25 mouse cellular contexts compared by ENCODE assay signal in genomic region chr8:41921106-41921505, GRCm38 (mm10).
DNase-seq lines count a peak whose midpoint lies in the region; ATAC-seq and TF ChIP-seq lines count a peak whose summit lies in the region.
"Had no signal": no experiment of that assay in that cellular context is flagged by ENCODE, and none has a peak within 500 bp of the region (broad histone marks: within the 10 kb centered on the region; RNA-seq: fewer than 3 reads in every experiment).

No protein-coding gene starts in this region.

- no peak overlapping the region for H3K4me2 ChIP-seq in midbrain, postnatal 0 days (ENCODE audit: low read depth, low read length, poor library complexity, severe bottlenecking)
- H3K4me2 ChIP-seq in midbrain, embryonic 15.5 days, result no peak overlapping the region
- H3K4me2 ChIP-seq: forebrain, embryonic 12.5 days; heart, embryonic 11.5 days; lung, embryonic 14.5 days; midbrain, embryonic 13.5 days; neural tube, embryonic 13.5 days had no signal

- no peak for DNase-seq in frontal cortex, postnatal 14 days (ENCODE audit: low spot score in 2 of 2)
- peak; percentile 2 for DNase-seq in midbrain, postnatal 0 days (ENCODE audit: low spot score)
- DNase-seq in brain, embryonic 14.5 days (ENCODE audit: low read depth), result peak; percentile 15
- DNase-seq in left cerebral cortex, postnatal 36 days (ENCODE audit: low spot score in 2 of 2), result peak; percentile 16 to 17
- no peak for DNase-seq in liver
- no peak for DNase-seq in gastrocnemius, adult 2 months
- DNase-seq: adrenal gland, adult 8-10 months; cerebellum, adult 8-10 months; cerebellum, postnatal 36 days; kidney, postnatal 36 days; layer of hippocampus, adult 9-11 months; lung, embryonic 14.5 days; lung, postnatal 36 days; right cerebral cortex, postnatal 14 days; thymus, postnatal 14 days had no signal

- H3K36me3 ChIP-seq in midbrain, postnatal 0 days (ENCODE audit: insufficient read depth, low read length), result no peaks in the 10 kb centered on the region
- no peaks in the 10 kb centered on the region for H3K36me3 ChIP-seq in midbrain, embryonic 15.5 days (replicated peaks)
- H3K36me3 ChIP-seq: forebrain, embryonic 12.5 days; midbrain, embryonic 13.5 days; neural tube, embryonic 13.5 days had no signal

- H3K9ac ChIP-seq in midbrain, postnatal 0 days (replicated peaks; ENCODE audit: low read length, poor library complexity, severe bottlenecking), result no peak overlapping the region
- no peak overlapping the region for H3K9ac ChIP-seq in midbrain, embryonic 15.5 days
- H3K9ac ChIP-seq: forebrain, embryonic 12.5 days; liver, embryonic 14.5 days; lung, embryonic 14.5 days; midbrain, embryonic 13.5 days; neural tube, embryonic 13.5 days had no signal

- no peaks in the 10 kb centered on the region for H3K4me1 ChIP-seq in midbrain, postnatal 0 days (ENCODE audit: insufficient read depth, low read length)
- H3K4me1 ChIP-seq in midbrain, embryonic 15.5 days, result no peaks in the 10 kb centered on the region
- H3K4me1 ChIP-seq: forebrain, embryonic 12.5 days; megakaryocyte, embryonic 14.5 days; midbrain, embryonic 13.5 days; neural tube, embryonic 13.5 days had no signal

- no peak for TF ChIP-seq POLR2A in brain, embryonic 14.5 days (IDR thresholded peaks at IDR 0.05; ENCODE audit: borderline replicate concordance, extremely low read depth, insufficient read depth, insufficient read length, poor library complexity, severe bottlenecking)

- peak; percentile 82 for ATAC-seq in frontal cortex, adult (ENCODE audit: low TSS enrichment)
- no peak for ATAC-seq in midbrain, postnatal 0 days (ENCODE audit: low FRiP score)
- ATAC-seq in midbrain, embryonic 15.5 days (replicated peaks), result no peak
- ATAC-seq: activated CD4-positive, CD25-positive, alpha-beta regulatory T cell, adult 4 months; intestine, postnatal 0 days; midbrain, embryonic 13.5 days had no signal

- intact Hi-C loops in left cerebral cortex, postnatal 36 days (cut with DNase I), result no loop called here
- intact Hi-C loops in gastrocnemius, adult 2 months (cut with DNase I), result no loop called here

- H3K4me3 ChIP-seq in midbrain, postnatal 0 days (ENCODE audit: low read depth, low read length), result no peak overlapping the region
- no peak overlapping the region for H3K4me3 ChIP-seq in midbrain, embryonic 15.5 days
- H3K4me3 ChIP-seq in gastrocnemius, adult 2 months, result no peak overlapping the region
- H3K4me3 ChIP-seq: forebrain, embryonic 12.5 days; megakaryocyte, embryonic 14.5 days; midbrain, embryonic 13.5 days; neural tube, embryonic 13.5 days had no signal

- H3K27ac ChIP-seq in midbrain, postnatal 0 days (ENCODE audit: low read depth, low read length), result no peak overlapping the region
- H3K27ac ChIP-seq in midbrain, embryonic 15.5 days, result no peak overlapping the region
- H3K27ac ChIP-seq in gastrocnemius, adult 2 months, result no peak overlapping the region
- H3K27ac ChIP-seq: forebrain, embryonic 12.5 days; liver, embryonic 14.5 days; midbrain, embryonic 13.5 days; neural tube, embryonic 13.5 days had no signal

- H3K9me3 ChIP-seq in midbrain, postnatal 0 days (ENCODE audit: low read length), result no peaks in the 10 kb centered on the region
- H3K9me3 ChIP-seq in midbrain, embryonic 15.5 days, result no peaks in the 10 kb centered on the region
- H3K9me3 ChIP-seq: megakaryocyte, embryonic 14.5 days; midbrain, embryonic 13.5 days had no signal

- H3K27me3 ChIP-seq in midbrain, postnatal 0 days (ENCODE audit: insufficient read depth, low read length), result no peaks in the 10 kb centered on the region
- H3K27me3 ChIP-seq in midbrain, embryonic 15.5 days (replicated peaks), result no peaks in the 10 kb centered on the region
- H3K27me3 ChIP-seq: forebrain, embryonic 12.5 days; megakaryocyte, embryonic 14.5 days; midbrain, embryonic 13.5 days; neural tube, embryonic 13.5 days had no signal

- TF ChIP-seq CTCF in midbrain, postnatal 0 days (IDR thresholded peaks at IDR 0.05), result no peak
- TF ChIP-seq CTCF in brain, embryonic 14.5 days (IDR thresholded peaks at IDR 0.05; ENCODE audit: borderline replicate concordance, extremely low read depth, insufficient read depth, insufficient read length), result no peak
- TF ChIP-seq CTCF in gastrocnemius, adult 2 months (IDR thresholded peaks at IDR 0.05), result no peak

- 52% methylated on average over 7 of the region's 7 CpGs for WGBS in midbrain, postnatal 0 days
- WGBS in midbrain, embryonic 15.5 days, result 69% methylated on average over 7 of the region's 7 CpGs

Comparison
In these comparisons a context has a peak if more than half of its experiments do, and no peak if none do; other contexts are left out.
1. DNase-seq: peak in midbrain, postnatal 0 days (single experiment), brain, embryonic 14.5 days (single experiment) and left cerebral cortex, postnatal 36 days (2 of 2); none in frontal cortex, postnatal 14 days (0 of 2), liver (single experiment) and gastrocnemius, adult 2 months (single experiment).